Mouse (Mus musculus) small intestine, adult 2 months (tissue): Measurements from ENCODE around the gene Ror1.

Experiments used
- CTCF ChIP-seq: fragments of 200-500 bp; IDR thresholded peaks from 2 replicates; pipeline ENCODE4 v1.5.1; 2012; ENCODE audit warnings: low read depth, mild to moderate bottlenecking, control low read depth, inconsistent platforms, low read length, moderate library complexity, mixed read lengths; ENCODE audit not compliant: insufficient replicate concordance, insufficient read length; ENCODE audit errors: extremely low read depth
- POLR2A ChIP-seq: fragments of 200-500 bp; IDR thresholded peaks from 2 replicates; pipeline ENCODE4 v1.6.1; 2012; ENCODE audit warnings: low read depth, mild to moderate bottlenecking, control low read depth, inconsistent platforms, low read length, moderate library complexity

DNA sequence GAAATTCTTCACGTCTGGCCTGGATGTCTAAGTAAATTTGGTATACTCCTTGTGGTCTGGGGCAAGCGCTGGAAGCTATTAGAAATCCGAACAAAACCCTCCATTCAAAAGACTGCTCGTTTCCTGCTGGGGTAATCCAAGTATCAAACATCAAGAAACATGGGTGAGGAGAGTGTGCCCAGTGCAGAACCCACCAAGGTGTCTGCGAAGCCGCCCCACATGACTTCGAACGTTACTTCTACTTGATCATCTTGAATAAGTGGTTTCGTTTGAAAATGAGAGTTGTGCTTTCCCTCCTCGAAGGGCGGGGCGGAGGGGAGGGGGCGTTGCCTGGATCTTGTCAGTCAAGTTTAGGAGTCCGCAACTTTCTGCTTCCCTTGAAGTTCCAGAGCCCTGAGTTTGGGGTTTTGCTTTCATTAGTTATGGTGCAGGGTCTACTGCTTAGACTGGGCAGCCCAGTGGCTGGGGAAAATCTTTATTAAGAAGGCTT, 74.6 kb downstream of the Ror1 start:
- TF ChIP-seq CTCF = no peak
- TF ChIP-seq POLR2A = no peak
